Mouse (Mus musculus): ENCODE results near the gene Olfr250.
"Not testable (repeated sequence)": the region's sequence is repeated elsewhere in the genome, so short reads cannot be mapped to it uniquely, and the experiment has no call there.

Gene Olfr250

GRCm38 (mm10) chr9:38366596-38366995, at the start of gene Olfr250:
TSS of gene Olfr250 (plus strand) at chr9:38366896.
- no peak for DNase-seq (ENCODE audit: low spot score)

DNA sequence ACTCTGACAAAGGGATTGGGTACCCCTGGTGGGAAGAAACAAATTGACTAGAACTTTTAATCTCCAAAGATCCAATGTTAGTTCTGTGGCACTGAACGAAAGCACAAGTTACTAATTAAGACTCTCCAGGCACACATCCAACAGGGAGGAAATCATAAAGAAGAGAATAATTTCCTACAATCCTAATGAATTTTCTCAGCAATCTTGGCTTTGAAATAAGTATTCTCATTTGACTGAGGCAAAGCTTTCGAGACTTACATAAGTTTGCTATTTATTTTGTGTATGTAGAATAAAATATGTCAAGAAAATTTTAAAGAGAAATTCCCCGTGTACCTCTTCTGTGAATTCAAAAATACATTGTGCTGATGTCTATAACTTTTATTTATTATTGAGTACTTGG, 37.9 kb upstream of the Olfr250 start, which contains the start of gene Olfr25:
Olfr25 (plus strand) TSS at position 301 of the 400 bp plus-strand sequence.
- no peak for DNase-seq (ENCODE audit: low spot score)

GRCm38 (mm10) chr9:38348111-38348510, 18.6 kb upstream of the Olfr250 start, which contains the start of gene Olfr898:
TSS of gene Olfr898 (plus strand) at chr9:38348411.
- DNase-seq (ENCODE audit: low spot score): no peak

DNA sequence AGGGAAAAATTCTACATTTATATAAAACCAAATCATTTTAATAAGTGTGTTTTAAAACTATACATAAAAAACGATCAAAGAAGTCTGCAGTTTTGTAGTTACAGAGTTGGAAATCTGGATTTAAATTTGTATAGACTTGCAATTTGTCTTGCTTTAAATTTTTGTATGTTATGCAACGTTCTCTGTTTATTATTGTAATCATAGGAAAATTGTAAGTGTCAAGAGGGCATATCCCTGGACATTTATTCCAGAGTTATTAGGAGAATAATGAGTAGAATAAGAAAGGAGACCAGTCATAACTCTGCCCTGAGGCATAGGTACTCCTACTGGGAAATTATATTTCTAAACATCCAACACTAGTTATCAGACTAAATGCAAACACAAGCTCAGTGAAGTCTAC, 10.1 kb downstream of the Olfr250 start, which contains the start of gene Olfr251:
Olfr251 (plus strand) TSS at position 301 of the 400 bp plus-strand sequence.
- DNase-seq (ENCODE audit: low spot score): no peak

GRCm38 (mm10) chr9:38401398-38401797, 34.7 kb downstream of the Olfr250 start, which contains the start of gene Olfr147:
TSS of gene Olfr147 (plus strand) at chr9:38401698.
- no peak for DNase-seq (ENCODE audit: low spot score)

DNA sequence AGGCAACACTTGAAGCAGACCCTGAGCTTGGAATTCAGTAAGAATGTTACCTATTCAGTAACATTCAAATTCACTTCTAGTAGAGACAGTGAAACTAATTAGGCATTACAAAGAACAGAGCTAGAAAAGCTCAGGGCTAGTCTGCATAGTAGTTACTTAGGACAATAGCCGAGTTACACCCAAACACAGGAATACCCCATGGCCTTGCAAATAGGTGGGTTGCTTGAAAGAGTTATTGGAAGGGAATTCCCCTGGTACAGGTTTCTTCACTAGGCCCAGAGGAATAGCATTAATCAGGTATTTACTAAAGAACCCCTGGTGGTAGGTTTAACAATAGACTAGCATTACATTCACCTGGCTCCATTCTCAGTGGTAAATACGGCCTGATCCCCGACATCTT, 40.8 kb downstream of the Olfr250 start:
- DNase-seq (ENCODE audit: low spot score): not testable (repeated sequence)

DNA sequence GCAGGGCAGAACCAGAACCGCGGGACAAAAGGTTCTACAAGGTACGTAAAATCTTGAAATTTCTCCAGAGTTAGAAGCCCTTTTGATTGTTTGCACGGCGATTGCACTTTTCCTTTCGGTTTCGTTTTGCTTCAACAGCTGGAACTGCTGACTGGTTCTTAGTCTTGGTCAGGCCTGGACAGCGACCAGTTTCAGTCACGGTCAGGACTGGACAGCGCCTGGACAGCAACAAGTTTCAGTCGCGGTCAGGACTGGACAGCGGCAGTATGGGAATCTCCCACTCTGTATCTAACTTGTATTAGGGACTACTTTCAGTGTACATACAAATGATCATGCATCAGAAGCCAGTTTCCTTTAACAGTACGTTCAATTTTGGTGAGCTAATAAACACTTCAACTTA, 46.8 kb downstream of the Olfr250 start:
- DNase-seq (ENCODE audit: low spot score): not testable (repeated sequence)

Measured in ovary, adult 18-20 months (tissue).